Mouse (Mus musculus): Measurements from ENCODE around the gene Alg3.

- TF ChIP-seq CTCF (IDR thresholded peaks at IDR 0.05; ENCODE audit: control insufficient read depth, insufficient read depth, insufficient read length), result no peak
- no peak for TF ChIP-seq MAX (IDR thresholded peaks at IDR 0.05)
Observed at GRCm38 (mm10) chr16:20651947-20652310, 40.4 kb upstream of the Alg3 start.

Data from C2C12 (cell line).